Comparison of ENCODE assay signal across 12 mouse cellular contexts in the genomic region with DNA sequence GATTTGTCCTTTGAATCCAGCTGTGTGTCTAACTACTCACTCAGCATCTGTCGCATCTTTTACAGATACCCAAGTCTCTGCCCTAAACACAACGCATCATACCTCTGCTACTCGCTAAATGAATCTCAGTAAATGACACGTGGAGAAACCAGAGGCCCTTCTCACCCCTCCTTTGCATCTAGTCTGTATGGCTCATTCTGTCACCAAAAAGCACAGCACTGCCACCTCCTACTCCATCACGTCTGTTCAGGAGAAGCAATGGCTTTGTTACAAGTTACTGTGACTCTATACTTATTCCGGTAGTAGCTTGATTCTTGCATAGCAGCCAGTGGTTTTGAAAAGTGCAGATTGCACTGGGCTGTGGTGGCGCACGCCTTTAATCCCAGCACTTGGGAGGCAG. TPM values are rescaled to one million over a fixed set of nuclear protein-coding genes. Genes with fewer than 3 reads are reported as not detected.
"Had no signal": no experiment of that assay in that cellular context is flagged by ENCODE, and none has a peak within 500 bp of the region (broad histone marks: within the 10 kb centered on the region; RNA-seq: fewer than 3 reads in every experiment).

No protein-coding gene starts in this region.

- DNase-seq: kidney, adult 2 months; kidney, postnatal 14 days; lung, adult 2 months; lung, postnatal 36 days; spleen, adult 18-20 months; thymus, adult 2 months; thymus, postnatal 25 days had no signal

- H3K4me3 ChIP-seq: kidney, embryonic 15.5 days; liver, embryonic 15.5 days; midbrain, embryonic 13.5 days had no signal

- H3K27ac ChIP-seq: kidney, embryonic 15.5 days; liver, embryonic 15.5 days; midbrain, embryonic 13.5 days had no signal

RNA-seq across cellular contexts. Expression of a gene that starts 9.4 kb away (rescaled TPM):
- total RNA-seq: megakaryocyte progenitor cell, adult 5-6 weeks had no signal
- polyA plus RNA-seq: neural tube, embryonic 14.5 days had no signal
